Mouse (Mus musculus) forebrain, postnatal 0 days (tissue): ENCODE results near the gene Gm28490. TPM values are rescaled to one million over a fixed set of nuclear protein-coding genes. Genes with fewer than 3 reads are reported as not detected.
"Not testable (repeated sequence)": the region's sequence is repeated elsewhere in the genome, so short reads cannot be mapped to it uniquely, and the experiment has no call there.

ENCODE experiments used
- ATAC-seq: fragments of 200-750 bp; cut with Nextera tagmentation; 2 replicates; pipeline ENCODE4 v1.8.0; 2017; ENCODE audit warnings: mild to moderate bottlenecking, moderate library complexity
- DNase-seq: peaks from one replicate; pipeline ENCODE4 v3.0.0-alpha.2; 2015
- H3K27ac ChIP-seq: fragments of 300-500 bp; sonication (generic); 2 replicates; pipeline ENCODE4 v1.5.1; 2014; ENCODE audit warnings: low read depth, mild to moderate bottlenecking, antibody characterized with exemption, low read length, moderate library complexity, mixed read lengths
- H3K27me3 ChIP-seq: fragments of 300-500 bp; sonication (generic); 2 replicates; pipeline ENCODE4 v1.6.1; 2014; ENCODE audit warnings: mild to moderate bottlenecking, low read length, mixed read lengths; ENCODE audit not compliant: insufficient read depth
- H3K36me3 ChIP-seq: fragments of 300-500 bp; sonication (generic); 2 replicates; pipeline ENCODE4 v1.6.1; 2014; ENCODE audit warnings: mild to moderate bottlenecking, moderate library complexity; ENCODE audit not compliant: insufficient read depth
- H3K4me1 ChIP-seq: fragments of 300-500 bp; sonication (generic); 2 replicates; pipeline ENCODE4 v1.6.1; 2014; ENCODE audit warnings: antibody characterized with exemption; ENCODE audit not compliant: insufficient read depth
- H3K4me2 ChIP-seq: fragments of 300-500 bp; sonication (generic); 2 replicates; pipeline ENCODE4 v1.6.1; 2014; ENCODE audit warnings: low read depth, mild to moderate bottlenecking, moderate library complexity
- H3K4me3 ChIP-seq: fragments of 300-500 bp; sonication (generic); 2 replicates; pipeline ENCODE4 v1.5.1; 2014; ENCODE audit warnings: low read depth, low read length, mixed read lengths
- H3K9ac ChIP-seq: fragments of 300-500 bp; sonication (generic); 2 replicates; pipeline ENCODE4 v1.6.1; 2014; ENCODE audit warnings: mild to moderate bottlenecking
- H3K9me3 ChIP-seq: fragments of 300-500 bp; sonication (generic); 2 replicates; pipeline ENCODE4 v1.6.1; 2016; ENCODE audit warnings: low read length
- WGBS: fragments of 180-500 bp; shearing (Covaris S2); extraction: QIAGEN DNeasy Blood & Tissue Kit; methylation state at CpG from one replicate; pipeline ENCODE4 v1.1.7; 2014; 5-methylcytosine and 5-hydroxymethylcytosine counted together
- polyA plus RNA-seq: library from polyadenylated mRNA; unstranded; fragments of >200 nt; fragmentation: Nextera tagmentation; extraction: Ambion mirVana; gene quantifications from 2 replicates; pipeline ENCODE4 v1.2.1, GENCODE M21; 2015
- total RNA-seq: library from RNA; depleted of rRNA; stranded (reverse); fragments of >200 nt; gene quantifications from 2 replicates; pipeline ENCODE4 v1.2.3, GENCODE M21; 2014; rRNA removed

Gm28490 gene
- total RNA-seq (not detected in 2 replicates), polyA plus RNA-seq (not detected in 2 replicates)

GRCm38 (mm10) chrY:31634656-31635055 lies at the start of gene Gm28490:
Gm28490 (minus strand) TSS chrY:31634756.
- DNase-seq, H3K36me3 ChIP-seq, H3K4me1 ChIP-seq, H3K4me3 ChIP-seq, H3K27ac ChIP-seq, H3K4me2 ChIP-seq, H3K9me3 ChIP-seq, H3K9ac ChIP-seq, ATAC-seq, H3K27me3 ChIP-seq: not testable (repeated sequence)
- WGBS, result no CpG with 5 or more reads among the region's 8 CpGs
